Mouse (Mus musculus) limb, embryonic 13.5 days (tissue): ENCODE data around the gene Zfp212. TPM values are rescaled to one million over a fixed set of nuclear protein-coding genes. Genes with fewer than 3 reads are reported as not detected.

ENCODE experiments used
- ATAC-seq: fragments of 200-750 bp; cut with Nextera tagmentation; 2 replicates; pipeline ENCODE4 v1.8.0; 2017; ENCODE audit warnings: low read depth, moderate number of reproducible peaks, moderate TSS enrichment; ENCODE audit not compliant: low FRiP score
- H3K27ac ChIP-seq: fragments of 300-500 bp; sonication (generic); 2 replicates; pipeline ENCODE4 v1.5.1; 2015; ENCODE audit warnings: inconsistent platforms, mild to moderate bottlenecking, moderate library complexity
- H3K27me3 ChIP-seq: fragments of 300-500 bp; sonication (generic); 2 replicates; pipeline ENCODE4 v1.6.1; 2015; ENCODE audit warnings: mild to moderate bottlenecking, inconsistent platforms
- H3K36me3 ChIP-seq: fragments of 300-500 bp; sonication (generic); 2 replicates; pipeline ENCODE4 v1.6.1; 2015; ENCODE audit warnings: inconsistent platforms, mild to moderate bottlenecking, moderate library complexity
- H3K4me1 ChIP-seq: fragments of 300-500 bp; sonication (generic); 2 replicates; pipeline ENCODE4 v1.6.1; 2015; ENCODE audit warnings: inconsistent platforms
- H3K4me2 ChIP-seq: fragments of 300-500 bp; sonication (generic); replicated peaks from 2 replicates; pipeline ENCODE4 v1.6.1; 2015; ENCODE audit warnings: inconsistent platforms, mild to moderate bottlenecking, moderate library complexity
- H3K4me3 ChIP-seq: fragments of 300-500 bp; sonication (generic); 2 replicates; pipeline ENCODE4 v1.5.1; 2015; ENCODE audit warnings: moderate library complexity, mild to moderate bottlenecking, inconsistent platforms
- H3K9ac ChIP-seq: fragments of 300-500 bp; sonication (generic); 2 replicates; pipeline ENCODE4 v1.6.1; 2015; ENCODE audit warnings: mild to moderate bottlenecking, inconsistent platforms
- H3K9me3 ChIP-seq: fragments of 300-500 bp; sonication (generic); 2 replicates; pipeline ENCODE4 v1.6.1; 2016; ENCODE audit warnings: inconsistent platforms
- WGBS: fragments of 180-500 bp; shearing (Covaris S2); methylation state at CpG from one replicate; pipeline ENCODE4 v1.1.7; 2015; 5-methylcytosine and 5-hydroxymethylcytosine counted together
- polyA plus RNA-seq: library from polyadenylated mRNA; unstranded; fragments of >200 nt; fragmentation: Nextera tagmentation; extraction: Ambion mirVana; gene quantifications from 2 replicates; pipeline ENCODE4 v1.2.1, GENCODE M21; 2015

The Zfp212 gene
- polyA plus RNA-seq, 1 experiment from 2014 or later, result 23.2 TPM

DNA sequence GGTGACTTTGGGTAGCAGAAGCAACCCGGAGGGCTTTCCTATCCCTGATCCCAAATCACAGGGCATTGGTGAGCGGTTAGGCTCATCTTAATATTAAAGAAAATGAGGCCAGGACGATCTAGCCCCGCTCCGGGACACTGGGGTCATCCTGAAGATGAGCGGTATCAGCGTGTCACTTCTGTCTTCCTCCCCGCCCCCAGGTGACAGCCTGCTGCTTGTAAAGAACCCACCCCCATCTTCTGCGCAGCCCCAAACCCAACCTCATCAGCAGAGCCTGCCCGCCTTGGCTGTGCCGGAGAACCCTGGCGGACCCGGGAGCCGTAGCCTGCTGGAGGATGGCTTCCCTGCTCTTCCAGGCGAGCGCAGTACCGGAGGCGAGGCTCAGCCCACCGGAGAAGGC is 15.9 kb upstream of the Zfp212 start:
- no peak for ATAC-seq
- Histone ChIP-seq H3K36me3 (peaks cover 89% of the 10 kb centered on the region), H3K9me3 (0 out of 2 replicates have a peak, but pooled peaks cover 6% of the 10 kb centered on the region), H3K27ac (no peak overlapping the region), H3K4me2 (no peak overlapping the region), H3K4me1 (no peaks in the 10 kb centered on the region), H3K27me3 (peaks cover 9% of the 10 kb centered on the region), H3K9ac (no peak overlapping the region), H3K4me3 (no peak overlapping the region)
- 37% methylated on average over 19 of the region's 19 CpGs for WGBS

DNA sequence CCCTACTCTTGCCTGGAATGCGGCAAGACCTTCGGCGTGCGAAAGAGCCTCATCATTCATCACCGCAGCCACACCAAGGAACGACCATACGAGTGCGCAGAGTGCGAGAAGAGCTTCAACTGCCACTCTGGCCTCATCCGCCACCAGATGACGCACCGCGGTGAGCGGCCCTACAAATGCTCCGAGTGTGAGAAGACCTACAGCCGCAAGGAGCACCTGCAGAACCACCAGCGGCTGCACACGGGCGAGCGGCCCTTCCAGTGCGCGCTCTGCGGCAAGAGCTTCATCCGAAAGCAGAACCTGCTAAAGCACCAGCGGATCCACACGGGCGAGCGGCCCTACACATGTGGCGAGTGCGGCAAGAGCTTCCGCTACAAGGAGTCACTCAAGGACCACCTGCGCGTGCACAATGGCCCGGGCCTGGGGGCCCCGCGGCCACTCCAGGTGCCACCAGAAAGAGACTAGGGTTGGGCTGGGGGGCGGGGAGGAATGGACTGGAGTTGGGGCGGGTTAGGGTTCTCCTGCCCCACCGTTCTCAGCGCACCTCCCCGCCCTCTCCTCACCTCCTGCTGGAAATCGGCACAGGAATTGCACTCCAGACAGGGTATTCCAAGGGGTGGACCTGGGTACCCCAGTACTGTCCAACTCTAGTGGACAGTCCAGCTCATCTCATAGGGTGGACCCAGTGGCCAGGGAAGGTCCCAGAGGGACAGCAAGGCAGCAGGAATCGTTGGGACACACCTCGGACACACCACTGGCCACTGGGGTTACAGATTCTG is 15.2 kb upstream of the Zfp212 start:
- no peak overlapping the region for H3K4me3 ChIP-seq
- 62% methylated on average over 44 of the region's 44 CpGs for WGBS
- no peak overlapping the region for H3K4me2 ChIP-seq

DNA sequence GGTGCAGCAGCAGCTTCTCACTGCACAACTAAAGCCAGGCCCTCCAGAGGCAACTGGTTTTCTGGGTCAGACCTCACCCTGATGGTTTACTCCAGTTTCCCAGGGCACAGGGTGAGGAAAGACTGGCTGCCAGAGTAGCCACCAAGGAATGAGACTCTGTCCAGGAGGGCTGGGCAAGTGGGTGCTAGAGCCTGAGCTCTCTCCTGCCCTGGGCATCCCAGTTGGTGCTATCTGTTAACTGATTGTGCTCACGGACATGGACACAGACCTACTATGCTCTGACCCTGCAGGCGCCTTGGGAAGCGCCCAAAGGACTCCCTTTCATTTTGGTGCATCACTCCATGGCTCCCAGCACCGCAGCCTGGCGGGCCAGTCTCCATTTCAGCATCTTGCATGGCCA is 13.9 kb upstream of the Zfp212 start:
- no peak for ATAC-seq
- Histone ChIP-seq H3K9ac (no peak overlapping the region), H3K4me1 (no peaks in the 10 kb centered on the region), H3K27ac (no peak overlapping the region), H3K27me3 (peaks cover 9% of the 10 kb centered on the region), H3K9me3 (0 out of 2 replicates have a peak, but pooled peaks cover 6% of the 10 kb centered on the region), H3K4me3 (no peak overlapping the region), H3K36me3 (peaks cover 69% of the 10 kb centered on the region), H3K4me2 (no peak overlapping the region)
- WGBS, result 91% methylated on average over 5 of the region's 5 CpGs

More for the DNA sequence above, 15.2 kb upstream of the Zfp212 start:
- ATAC-seq, result no peak
- H3K36me3 ChIP-seq, result peaks cover 81% of the 10 kb centered on the region
- peaks cover 9% of the 10 kb centered on the region for H3K27me3 ChIP-seq
- H3K9ac ChIP-seq, result no peak overlapping the region
- H3K9me3 ChIP-seq, result 0 out of 2 replicates have a peak, but pooled peaks cover 6% of the 10 kb centered on the region
- no peak overlapping the region for H3K27ac ChIP-seq
- no peaks in the 10 kb centered on the region for H3K4me1 ChIP-seq

DNA sequence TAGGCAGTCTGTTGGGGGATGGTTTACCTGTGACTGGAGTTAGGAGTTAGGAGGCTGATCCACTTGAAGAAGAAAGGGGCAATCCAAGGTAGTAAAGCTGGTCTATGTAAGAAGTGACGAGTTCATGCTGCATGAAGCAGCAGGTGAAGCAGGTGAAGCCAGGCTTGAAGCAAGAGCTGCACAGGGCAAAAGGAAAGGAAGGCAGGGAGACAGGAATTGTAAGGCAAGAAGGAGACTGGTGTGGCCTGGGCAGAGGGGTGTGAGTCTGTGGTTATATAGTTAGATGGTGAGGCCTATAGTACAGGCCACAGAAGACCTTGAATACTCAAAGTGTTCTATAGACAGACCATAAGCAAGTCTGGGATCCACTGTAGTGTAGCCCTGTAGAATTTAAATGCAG is 11.3 kb upstream of the Zfp212 start:
- Histone ChIP-seq H3K4me1 (no peaks in the 10 kb centered on the region), H3K4me2 (no peak overlapping the region), H3K9me3 (0 out of 2 replicates have a peak, but pooled peaks cover 6% of the 10 kb centered on the region), H3K27me3 (no peaks in the 10 kb centered on the region; the same call in 1 of the 2 replicates), H3K36me3 (peaks cover 43% of the 10 kb centered on the region), H3K27ac (no peak overlapping the region), H3K4me3 (no peak overlapping the region), H3K9ac (no peak overlapping the region)
- ATAC-seq, result no peak
- 79% methylated on average over 1 of the region's 1 CpGs for WGBS

DNA sequence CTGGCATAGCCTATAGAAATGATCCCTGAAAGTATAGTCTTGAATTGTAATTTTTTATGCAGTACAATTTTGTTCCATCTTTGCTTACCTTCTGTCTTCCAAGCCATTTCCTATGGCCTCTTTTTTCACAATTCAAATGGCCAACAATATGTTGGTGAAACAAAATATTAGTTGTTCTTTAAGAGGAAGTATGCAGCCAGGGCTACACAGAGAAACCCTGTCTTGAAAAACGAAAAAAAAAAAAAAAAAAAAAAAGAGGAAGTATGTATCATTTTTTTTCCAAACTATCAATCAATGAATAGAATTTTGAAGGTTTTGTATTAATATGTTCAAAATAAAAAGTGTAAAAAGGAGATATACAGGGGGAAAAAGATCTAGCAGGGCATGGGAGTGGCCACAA is 8.6 kb upstream of the Zfp212 start:
- 60% methylated on average over 1 of the region's 1 CpGs for WGBS
- Histone ChIP-seq H3K27me3 (no peaks in the 10 kb centered on the region), H3K4me3 (no peak overlapping the region), H3K27ac (no peak overlapping the region), H3K9me3 (no peaks in the 10 kb centered on the region), H3K36me3 (peaks cover 17% of the 10 kb centered on the region), H3K4me1 (no peaks in the 10 kb centered on the region), H3K9ac (no peak overlapping the region), H3K4me2 (no peak overlapping the region)
- no peak for ATAC-seq

DNA sequence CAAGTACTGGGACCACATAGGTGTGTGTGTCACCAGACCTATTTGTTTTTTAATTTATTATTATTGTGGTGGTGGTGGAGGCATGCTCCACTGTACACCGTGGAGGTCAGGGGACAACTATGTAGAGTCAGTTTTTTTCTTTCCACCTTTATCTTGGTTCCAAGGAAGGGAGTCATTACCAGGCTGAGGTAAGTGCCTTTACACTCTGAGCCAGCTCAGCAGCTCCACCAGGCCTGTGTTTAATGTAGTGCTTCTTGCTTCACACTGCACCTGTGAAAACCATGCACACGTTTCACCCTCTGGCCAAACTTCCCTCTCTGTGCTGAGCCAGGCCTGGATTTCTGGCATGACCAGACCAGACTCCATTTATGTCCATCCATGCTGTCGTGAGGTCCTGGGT is 7.3 kb upstream of the Zfp212 start:
- Histone ChIP-seq H3K27me3 (no peaks in the 10 kb centered on the region), H3K4me2 (no peak overlapping the region), H3K4me1 (no peaks in the 10 kb centered on the region), H3K4me3 (no peak overlapping the region), H3K27ac (no peak overlapping the region), H3K9me3 (no peaks in the 10 kb centered on the region), H3K36me3 (peaks cover 4% of the 10 kb centered on the region), H3K9ac (no peak overlapping the region)
- 59% methylated on average over 3 of the region's 3 CpGs for WGBS
- ATAC-seq, result 0 out of 2 replicates have a peak, but pooled peaks have one; percentile 54

DNA sequence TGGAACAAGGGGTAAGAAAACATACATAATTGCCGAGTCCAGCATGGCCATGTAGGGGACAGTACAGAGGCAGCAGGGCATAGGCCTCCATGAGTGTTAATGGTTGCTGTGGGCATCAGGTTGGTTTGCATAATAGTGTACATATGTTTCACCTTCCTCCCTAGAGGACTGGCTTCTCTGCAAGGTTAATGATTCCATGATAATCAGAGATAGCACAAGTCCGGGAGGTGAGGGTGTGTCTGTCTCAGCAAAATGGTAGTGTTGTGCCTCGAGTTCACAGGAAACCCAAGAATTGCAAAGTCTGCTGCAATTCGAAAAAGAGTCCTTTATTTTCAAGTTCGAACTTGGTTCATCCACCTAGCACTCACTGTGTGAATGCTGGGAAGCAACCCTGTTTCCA is 3.2 kb upstream of the Zfp212 start:
- Histone ChIP-seq H3K4me2 (no peak overlapping the region), H3K9ac (no peak overlapping the region), H3K4me3 (no peak overlapping the region), H3K4me1 (peaks cover 12% of the 10 kb centered on the region), H3K9me3 (no peaks in the 10 kb centered on the region), H3K27me3 (no peaks in the 10 kb centered on the region), H3K36me3 (no peaks in the 10 kb centered on the region), H3K27ac (no peak overlapping the region)
- ATAC-seq, result no peak
- WGBS, result 80% methylated on average over 5 of the region's 5 CpGs

DNA sequence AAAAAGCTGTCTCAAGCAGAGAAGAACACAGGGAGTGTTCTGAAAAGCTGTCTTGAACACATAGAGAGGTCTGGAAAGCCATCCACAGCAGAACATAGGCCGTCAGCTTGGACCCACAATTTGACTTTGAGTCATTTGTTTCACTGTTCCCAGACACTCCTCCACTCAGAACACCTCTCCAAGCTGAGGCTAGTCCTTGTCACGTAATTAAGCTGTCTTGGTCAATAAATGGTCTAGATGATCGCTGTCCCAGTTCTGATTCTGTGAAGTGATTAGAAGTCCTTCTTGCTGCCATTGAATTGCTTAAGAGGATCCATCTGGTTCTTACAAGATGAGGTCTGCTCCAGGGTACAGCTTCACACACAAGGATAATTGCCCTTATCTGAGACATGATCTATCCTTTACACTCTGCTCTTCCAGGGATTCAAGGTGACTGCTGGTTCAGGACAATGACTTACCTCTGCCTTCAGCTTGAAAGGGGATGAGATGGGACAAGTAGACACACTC is 1.5 kb upstream of the Zfp212 start:
- no peaks in the 10 kb centered on the region for H3K27me3 ChIP-seq
- H3K4me2 ChIP-seq, result no peak overlapping the region
- no peaks in the 10 kb centered on the region for H3K9me3 ChIP-seq
- H3K36me3 ChIP-seq, result no peaks in the 10 kb centered on the region
- ATAC-seq, result no peak
- H3K27ac ChIP-seq, result no peak overlapping the region
- 61% methylated on average over 3 of the region's 3 CpGs for WGBS
- H3K4me1 ChIP-seq, result peaks cover 16% of the 10 kb centered on the region
- no peak overlapping the region for H3K9ac ChIP-seq
- H3K4me3 ChIP-seq, result no peak overlapping the region

DNA sequence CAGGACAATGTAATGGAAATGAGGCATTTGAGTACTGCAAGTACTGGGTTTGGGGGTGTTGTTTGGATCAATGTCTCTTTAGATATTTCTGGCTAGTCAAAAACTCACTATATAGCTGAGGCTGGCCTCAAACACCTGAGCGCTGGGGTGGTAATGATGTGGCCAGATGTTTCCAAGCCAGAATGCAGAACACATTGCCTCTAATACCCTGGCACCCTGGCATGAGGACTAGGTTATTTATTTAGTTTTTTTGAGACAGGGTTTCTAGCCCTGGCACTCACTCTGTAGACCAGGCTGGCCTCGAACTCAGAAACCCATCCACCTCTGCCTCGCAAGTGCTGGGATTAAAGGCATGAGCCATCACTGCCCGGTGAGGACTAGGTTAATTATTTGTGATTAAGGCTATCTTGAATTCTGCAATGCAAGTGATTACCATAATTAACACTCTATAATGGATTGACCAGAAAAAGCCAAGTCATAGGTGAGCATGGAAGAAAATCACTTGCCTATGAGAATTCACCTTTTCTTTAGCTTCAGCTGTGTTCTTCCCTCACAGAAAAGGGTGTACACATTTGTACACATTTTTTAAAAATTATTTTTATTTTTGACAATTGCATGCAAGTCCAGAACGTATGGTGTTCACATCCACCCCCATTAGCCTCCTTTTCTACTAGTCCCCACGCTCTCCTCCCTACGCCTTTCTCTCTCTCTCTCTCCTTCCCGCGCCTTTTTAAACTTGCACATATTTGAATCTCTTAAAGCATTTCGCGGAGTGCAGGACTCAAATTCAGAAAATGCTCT is 430 bp upstream of the Zfp212 start:
- Histone ChIP-seq H3K27me3 (no peaks in the 10 kb centered on the region), H3K9ac (peak overlapping the region; percentile 91), H3K9me3 (no peaks in the 10 kb centered on the region), H3K4me3 (peak overlapping the region; percentile 85), H3K4me1 (peaks cover 19% of the 10 kb centered on the region), H3K36me3 (no peaks in the 10 kb centered on the region), H3K27ac (peak overlapping the region; percentile 48; the same call in 1 of the 2 replicates), H3K4me2 (peak overlapping the region; percentile 85)
- peak; percentile 50 for ATAC-seq
- 27% methylated on average over 11 of the region's 11 CpGs for WGBS

DNA sequence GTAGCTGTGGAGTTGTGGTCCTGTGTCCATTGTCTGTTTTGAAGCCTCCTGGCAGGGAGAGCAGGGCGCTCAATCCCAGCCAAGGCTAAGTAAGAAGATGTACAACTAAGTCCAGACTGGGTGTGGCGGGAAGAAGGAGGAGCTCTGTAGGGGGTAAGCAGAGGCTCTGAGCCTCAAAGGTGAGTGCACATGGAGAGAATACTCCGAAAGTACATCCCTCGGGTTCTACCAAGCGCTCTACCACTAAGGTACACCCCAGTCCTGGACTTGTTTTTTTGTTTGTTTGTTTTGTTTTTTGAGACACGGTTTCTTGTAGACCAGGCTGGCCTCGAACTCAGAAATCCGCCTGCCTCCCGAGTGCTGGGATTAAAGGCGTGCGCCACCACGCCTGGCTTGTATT is 22.2 kb downstream of the Zfp212 start:
- Histone ChIP-seq H3K36me3 (peaks cover 21% of the 10 kb centered on the region), H3K27ac (no peak overlapping the region), H3K4me2 (peak overlapping the region; percentile 81), H3K9me3 (no peaks in the 10 kb centered on the region), H3K9ac (peak overlapping the region; percentile 86), H3K4me1 (peaks cover 13% of the 10 kb centered on the region), H3K4me3 (peak overlapping the region; percentile 53), H3K27me3 (no peaks in the 10 kb centered on the region)
- 0 out of 2 replicates have a peak, but pooled peaks have one; percentile 8 for ATAC-seq
- WGBS, result 46% methylated on average over 12 of the region's 12 CpGs

DNA sequence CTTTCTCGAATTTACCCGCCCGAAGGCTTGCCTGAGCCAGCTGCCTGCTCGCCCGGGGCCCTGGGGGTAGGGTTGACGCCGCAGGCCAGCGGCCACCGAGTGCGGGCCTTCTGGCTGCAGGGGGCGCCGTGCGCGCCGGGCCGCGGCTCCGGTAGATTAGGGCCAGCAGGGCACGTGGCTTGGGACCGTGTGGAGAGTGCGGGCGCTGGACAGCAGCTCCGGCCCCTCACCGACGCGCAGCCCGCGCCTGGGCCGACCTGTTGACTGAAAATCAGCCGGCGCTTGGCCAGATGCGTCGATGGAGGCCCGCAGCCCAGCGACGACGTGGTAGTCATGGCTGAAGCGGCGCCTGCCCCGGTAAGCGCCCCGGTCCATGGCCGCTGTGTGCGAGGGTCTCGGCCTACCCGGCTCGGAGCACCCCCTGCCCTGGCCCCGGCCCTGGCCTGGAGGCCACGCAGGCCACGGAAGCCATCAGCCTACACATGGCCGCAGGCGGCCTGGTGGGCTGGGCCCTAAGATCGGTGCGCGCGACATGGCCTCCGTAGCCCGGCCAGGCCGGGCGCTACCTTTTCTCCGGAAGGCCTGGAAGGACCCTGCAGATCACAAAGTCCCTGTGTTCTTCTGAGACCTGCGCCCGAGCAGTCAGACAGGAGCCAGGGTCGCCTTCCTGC is 22.9 kb downstream of the Zfp212 start:
- H3K4me1 ChIP-seq, result peaks cover 13% of the 10 kb centered on the region
- peak overlapping the region; percentile 86 for H3K9ac ChIP-seq
- peak overlapping the region; percentile 84 for H3K27ac ChIP-seq
- H3K9me3 ChIP-seq, result no peaks in the 10 kb centered on the region
- WGBS, result 9% methylated on average over 64 of the region's 64 CpGs
- peaks cover 21% of the 10 kb centered on the region for H3K36me3 ChIP-seq
- peak; percentile 91 for ATAC-seq
- no peaks in the 10 kb centered on the region for H3K27me3 ChIP-seq
- peak overlapping the region; percentile 81 for H3K4me2 ChIP-seq
- peak overlapping the region; percentile 53 for H3K4me3 ChIP-seq
